Mouse (Mus musculus) small intestine, adult 2 months (tissue): Measurements from ENCODE around the gene Gm20388. TPM values are rescaled to one million over a fixed set of nuclear protein-coding genes. Genes with fewer than 3 reads are reported as not detected.
A peak's percentile ranks its signal among the peaks of the same experiment; 100 is the strongest.

Experiments
- H3K27ac ChIP-seq: fragments of 200-500 bp; 2 replicates; pipeline ENCODE4 v1.5.1; 2012; ENCODE audit warnings: low read depth, low read length, control low read depth, inconsistent platforms; ENCODE audit not compliant: insufficient read depth
- H3K27me3 ChIP-seq: fragments of 200-500 bp; 2 replicates; pipeline ENCODE4 v1.6.1; 2012; ENCODE audit warnings: mild to moderate bottlenecking, moderate library complexity, low read length, inconsistent platforms; ENCODE audit not compliant: control insufficient read depth, insufficient read depth
- H3K36me3 ChIP-seq: fragments of 200-500 bp; 2 replicates; pipeline ENCODE4 v1.6.1; 2012; ENCODE audit warnings: mild to moderate bottlenecking, low read length, control low read depth, inconsistent platforms; ENCODE audit not compliant: control insufficient read depth, insufficient read depth
- H3K4me1 ChIP-seq: fragments of 200-500 bp; 2 replicates; pipeline ENCODE4 v1.6.1; 2012; ENCODE audit warnings: low read length, inconsistent platforms, mixed read lengths; ENCODE audit not compliant: control insufficient read depth, insufficient read depth, insufficient read length
- H3K4me3 ChIP-seq: fragments of 200-500 bp; 2 replicates; pipeline ENCODE4 v1.5.1; 2012; ENCODE audit warnings: low read depth, mild to moderate bottlenecking, control low read depth, inconsistent platforms, low read length, moderate library complexity
- CTCF ChIP-seq: fragments of 200-500 bp; IDR thresholded peaks from 2 replicates; pipeline ENCODE4 v1.5.1; 2012; ENCODE audit warnings: low read depth, mild to moderate bottlenecking, control low read depth, inconsistent platforms, low read length, moderate library complexity, mixed read lengths; ENCODE audit not compliant: insufficient replicate concordance, insufficient read length; ENCODE audit errors: extremely low read depth
- POLR2A ChIP-seq: fragments of 200-500 bp; IDR thresholded peaks from 2 replicates; pipeline ENCODE4 v1.6.1; 2012; ENCODE audit warnings: low read depth, mild to moderate bottlenecking, control low read depth, inconsistent platforms, low read length, moderate library complexity
- WGBS: fragments of 180-500 bp; shearing (Covaris S2); methylation state at CpG from one replicate; pipeline ENCODE4 v1.1.7; 2018; 5-methylcytosine and 5-hydroxymethylcytosine counted together
- polyA plus RNA-seq: library from polyadenylated mRNA; depleted of rRNA; stranded (reverse); fragments of >200 nt; gene quantifications from 2 replicates; pipeline ENCODE4 v1.2.3, GENCODE M21; 2012

Gm20388 gene
- polyA plus RNA-seq, 1 experiment, result 37.3 TPM

DNA sequence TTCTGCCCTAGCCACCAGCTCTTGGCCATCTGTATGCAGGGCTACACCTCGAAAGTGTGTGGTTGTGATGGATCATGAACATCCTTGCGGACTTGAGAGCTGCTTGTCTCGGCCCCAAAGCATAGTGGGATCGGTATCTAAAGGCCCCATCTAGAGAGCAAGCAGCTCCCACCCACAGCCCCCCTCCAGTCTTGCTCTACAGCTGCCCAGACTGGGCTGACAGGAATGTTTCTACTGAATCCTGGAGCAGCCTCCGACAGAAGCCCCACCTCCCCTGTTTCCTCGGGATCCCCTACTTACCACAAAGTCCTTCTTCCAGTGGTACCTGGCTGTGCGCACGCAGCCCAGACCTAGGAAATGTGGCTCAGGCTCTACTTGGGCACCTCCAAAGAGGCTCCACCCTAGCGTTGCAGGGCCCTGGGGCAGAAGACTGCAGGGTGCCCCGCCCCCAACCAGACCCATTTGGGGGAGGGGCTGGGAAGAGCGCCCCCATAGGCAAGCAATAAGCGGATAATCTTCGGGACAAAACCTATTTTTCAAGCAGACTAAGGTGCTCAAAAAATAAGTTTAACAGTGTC is 3247.3 kb downstream of the Gm20388 start, which contains the start of gene Sult5a1:
Sult5a1 (minus strand) TSS at position 428 of the 578 bp plus-strand sequence.
- no peaks in the 10 kb centered on the region; the same call in 1 of the 2 replicates for H3K4me1 ChIP-seq
- no peak for TF ChIP-seq CTCF
- no peak within 1 kb of the TSS for H3K4me3 ChIP-seq
- WGBS, result 31% methylated on average over 13 of the region's 13 CpGs
- no peak within 1 kb of the TSS for H3K27ac ChIP-seq
- no peaks in the 10 kb centered on the region for H3K36me3 ChIP-seq
- no peaks in the 10 kb centered on the region for H3K27me3 ChIP-seq

DNA sequence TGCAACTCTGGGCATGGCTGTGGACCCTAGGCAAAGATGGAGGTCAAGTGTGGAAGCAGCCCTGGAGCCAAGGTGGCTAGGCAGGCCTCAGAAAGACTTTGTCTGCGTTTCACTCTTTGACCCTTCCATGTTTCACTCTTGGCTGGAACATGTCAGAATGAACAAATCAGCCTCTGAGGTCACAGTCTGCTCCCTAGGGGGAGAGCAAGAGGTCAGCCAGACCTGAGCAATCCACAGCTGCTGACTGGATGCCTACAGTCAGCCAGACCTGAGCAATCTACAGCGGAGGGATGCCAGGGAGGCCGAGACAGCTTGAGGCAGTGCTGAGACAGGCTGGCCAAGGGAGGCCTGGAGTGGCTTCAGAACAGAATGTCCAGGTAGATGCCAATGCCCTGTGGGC is 3270.8 kb downstream of the Gm20388 start:
- no peak overlapping the region for H3K4me3 ChIP-seq
- H3K27ac ChIP-seq, result no peak overlapping the region
- 75% methylated on average over 3 of the region's 3 CpGs for WGBS
- no peaks in the 10 kb centered on the region for H3K36me3 ChIP-seq
- H3K4me1 ChIP-seq, result peaks cover 3% of the 10 kb centered on the region; the same call in 1 of the 2 replicates
- H3K27me3 ChIP-seq, result no peaks in the 10 kb centered on the region
- no peak for TF ChIP-seq POLR2A
- no peak for TF ChIP-seq CTCF

DNA sequence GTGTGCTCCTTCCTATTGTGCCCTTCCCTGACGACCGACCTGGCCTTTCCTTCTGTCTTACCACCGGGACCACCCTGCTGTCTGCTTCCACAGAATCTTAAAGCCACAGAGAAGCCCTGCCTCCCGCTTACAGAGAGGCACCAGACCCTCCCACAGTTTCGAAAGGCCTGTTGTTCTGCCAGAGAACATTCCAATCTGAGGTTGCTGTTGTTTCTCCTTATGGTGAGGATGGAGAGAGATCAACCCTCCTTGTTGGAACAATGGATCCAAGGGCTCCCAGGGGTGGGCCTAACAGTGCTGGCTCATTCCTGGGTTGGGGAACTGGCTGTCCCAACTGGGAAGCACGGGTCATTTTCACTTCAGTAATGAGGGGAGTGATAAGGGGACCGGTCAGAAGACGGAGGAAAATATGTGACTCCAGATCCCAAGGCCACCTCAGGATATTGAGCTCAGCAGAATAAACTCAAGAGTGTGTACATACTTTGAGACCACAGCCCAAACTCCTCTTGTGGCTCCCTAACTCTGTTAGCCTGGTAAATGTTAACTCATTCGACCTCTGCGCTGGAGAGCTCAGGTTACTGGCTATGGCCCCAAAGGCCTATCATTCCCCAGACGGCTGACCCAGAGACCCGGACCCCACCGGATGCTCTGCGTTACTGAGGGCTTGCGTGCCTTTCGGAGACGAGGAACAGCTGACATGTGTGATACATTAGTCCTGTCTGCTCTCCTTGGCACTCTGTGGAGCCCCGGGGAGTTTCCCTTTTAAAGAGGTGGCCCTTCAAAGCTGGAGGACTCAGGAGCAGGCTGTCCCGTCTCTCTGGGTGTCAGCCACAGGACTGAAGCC is 3275.1 kb downstream of the Gm20388 start, which contains the start of gene Dpep1:
Dpep1 (plus strand) TSS at position 677 of the 844 bp plus-strand sequence.
- peak within 1 kb of the TSS; percentile 22 for H3K4me3 ChIP-seq
- peaks cover 17% of the 10 kb centered on the region; the same call in 1 of the 2 replicates for H3K4me1 ChIP-seq
- 50% methylated on average over 19 of the region's 19 CpGs for WGBS
- peak within 1 kb of the TSS; percentile 45 for H3K27ac ChIP-seq
- no peak for TF ChIP-seq CTCF
- TF ChIP-seq POLR2A, result no peak
- no peaks in the 10 kb centered on the region for H3K36me3 ChIP-seq
- H3K27me3 ChIP-seq, result no peaks in the 10 kb centered on the region

DNA sequence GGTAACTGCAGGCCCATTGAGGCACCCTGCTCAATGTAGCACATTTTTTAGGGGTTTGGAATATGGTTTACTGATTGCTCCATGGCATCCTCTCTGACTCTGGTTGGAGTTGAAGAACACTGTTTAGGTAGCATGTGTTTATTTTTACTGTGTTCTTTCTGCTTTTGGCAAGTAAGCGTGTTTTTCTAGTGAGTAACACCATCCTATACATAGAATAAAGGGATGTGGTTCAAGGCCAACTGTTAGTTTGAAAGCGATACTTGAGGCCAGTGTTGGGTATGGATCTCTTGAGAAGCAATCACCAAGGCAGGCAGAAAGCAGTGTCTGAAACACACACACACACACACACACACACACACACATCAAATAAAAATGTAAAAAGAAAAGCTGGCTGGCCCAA is 3277.4 kb downstream of the Gm20388 start:
- no peak for TF ChIP-seq CTCF
- no peak for TF ChIP-seq POLR2A
- no peak overlapping the region for H3K4me3 ChIP-seq
- 80% methylated on average over 2 of the region's 2 CpGs for WGBS
- no peak overlapping the region for H3K27ac ChIP-seq
- peaks cover 20% of the 10 kb centered on the region; the same call in 1 of the 2 replicates for H3K4me1 ChIP-seq
- no peaks in the 10 kb centered on the region for H3K27me3 ChIP-seq
- no peaks in the 10 kb centered on the region for H3K36me3 ChIP-seq

DNA sequence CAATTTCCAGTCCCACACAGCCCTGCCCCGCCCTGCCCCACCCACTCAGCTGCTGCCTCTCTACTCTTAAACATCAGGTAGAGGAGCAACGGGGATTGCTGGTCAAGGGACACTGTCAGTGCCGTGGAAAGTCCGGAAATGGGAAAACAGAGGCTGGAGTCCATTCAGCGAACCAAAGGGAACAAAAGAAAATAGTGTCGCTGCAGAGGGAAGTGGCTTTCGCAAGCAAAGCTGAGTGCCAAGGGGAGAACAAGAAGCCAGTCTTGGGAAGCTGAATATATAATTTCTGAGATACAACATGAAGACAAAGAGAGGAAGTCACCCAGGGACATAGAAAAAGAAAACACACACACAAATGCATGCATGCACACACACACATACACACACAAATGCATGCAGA is 3278.2 kb downstream of the Gm20388 start:
- Histone ChIP-seq H3K27me3 (no peaks in the 10 kb centered on the region), H3K36me3 (no peaks in the 10 kb centered on the region), H3K4me1 (peaks cover 24% of the 10 kb centered on the region; the same call in 1 of the 2 replicates), H3K4me3 (no peak overlapping the region), H3K27ac (peak overlapping the region; percentile 13; the same call in 1 of the 2 replicates)
- no peak for TF ChIP-seq POLR2A
- no peak for TF ChIP-seq CTCF
- WGBS, result 16% methylated on average over 7 of the region's 7 CpGs

DNA sequence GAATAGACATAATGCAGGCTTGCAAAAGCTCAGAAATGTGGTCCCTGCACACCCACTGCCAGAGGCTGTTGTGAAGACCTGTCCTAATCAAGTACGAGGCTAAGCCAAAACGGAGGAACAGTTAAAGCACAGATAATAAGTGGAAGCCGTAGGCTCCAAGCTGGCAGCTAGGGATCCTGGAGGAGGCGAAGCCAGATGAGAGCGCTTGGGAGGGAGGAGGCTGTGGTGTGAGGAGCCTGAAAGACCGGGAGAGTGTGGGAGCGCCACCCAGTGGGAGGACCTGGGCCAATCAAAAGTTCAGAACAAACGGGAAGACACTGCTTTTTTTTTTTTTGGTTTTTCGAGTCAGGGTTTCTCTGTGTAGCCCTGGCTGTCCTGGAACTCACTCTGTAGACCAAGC is 3280.0 kb downstream of the Gm20388 start:
- no peaks in the 10 kb centered on the region for H3K36me3 ChIP-seq
- peak overlapping the region; percentile 25; the same call in 1 of the 2 replicates for H3K4me3 ChIP-seq
- no peak for TF ChIP-seq POLR2A
- TF ChIP-seq CTCF, result peak; percentile 67; the same call in 1 of the 2 replicates
- peaks cover 24% of the 10 kb centered on the region; the same call in 1 of the 2 replicates for H3K4me1 ChIP-seq
- H3K27me3 ChIP-seq, result no peaks in the 10 kb centered on the region
- peak overlapping the region; percentile 57 for H3K27ac ChIP-seq
- WGBS, result 2% methylated on average over 9 of the region's 9 CpGs

DNA sequence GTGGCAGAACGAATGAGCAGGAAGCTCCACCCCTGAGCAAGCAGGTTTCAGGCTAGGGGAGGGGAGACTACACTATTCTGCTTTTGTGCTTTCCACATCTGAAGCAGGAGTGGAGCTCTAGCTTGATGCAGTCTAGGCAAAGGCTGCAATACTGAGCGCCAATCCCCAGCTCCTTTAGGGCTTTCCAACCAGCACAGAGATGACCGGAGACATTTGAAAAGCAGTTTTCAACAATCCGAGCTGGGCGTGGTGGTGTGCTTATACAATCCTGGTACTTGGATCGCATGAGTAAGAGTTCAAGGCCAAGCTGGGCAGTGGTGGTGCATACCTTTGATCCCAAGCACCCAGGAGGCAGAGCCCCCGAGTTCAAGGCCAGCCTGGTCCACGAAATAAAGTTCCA is 3281.3 kb downstream of the Gm20388 start:
- Histone ChIP-seq H3K27ac (peak overlapping the region; percentile 75), H3K27me3 (no peaks in the 10 kb centered on the region), H3K36me3 (no peaks in the 10 kb centered on the region), H3K4me1 (peaks cover 26% of the 10 kb centered on the region; the same call in 1 of the 2 replicates), H3K4me3 (0 out of 2 replicates have a peak overlapping the region, but pooled peaks have one; percentile 0)
- 18% methylated on average over 8 of the region's 8 CpGs for whole genome bisulfite sequencing
- TF ChIP-seq POLR2A (no peak), CTCF (no peak)
